Mouse (Mus musculus): Measurements from ENCODE around the gene Mef2d.
A peak's percentile ranks its signal among the peaks of the same experiment; 100 is the strongest.

Gene Mef2d

GRCm38 (mm10) chr3:88212356-88212755 lies 70.2 kb downstream of the Mef2d start:
- DNase-seq = no peak

GRCm38 (mm10) chr3:88213019-88213418 lies 70.8 kb downstream of the Mef2d start:
- DNase-seq = no peak

GRCm38 (mm10) chr3:88214197-88214938 lies 72.2 kb downstream of the Mef2d start:
- DNase-seq = no peak

- no peak for DNase-seq
Measured at GRCm38 (mm10) chr3:88214971-88215552, 72.9 kb downstream of the Mef2d start.

GRCm38 (mm10) chr3:88215553-88216004 lies 73.4 kb downstream of the Mef2d start:
- no peak for DNase-seq

- DNase-seq = no peak
Measured at GRCm38 (mm10) chr3:88216116-88216515, 73.9 kb downstream of the Mef2d start.

GRCm38 (mm10) chr3:88216534-88217326 lies 74.6 kb downstream of the Mef2d start:
- DNase-seq = no peak

- no peak for DNase-seq
Measured at GRCm38 (mm10) chr3:88217679-88218078, 75.5 kb downstream of the Mef2d start.

- DNase-seq = no peak
Measured at GRCm38 (mm10) chr3:88219940-88220339, 77.8 kb downstream of the Mef2d start.

GRCm38 (mm10) chr3:88220842-88221241 lies 78.7 kb downstream of the Mef2d start:
- peak in 1 of 2 experiments; percentile 58 for DNase-seq
